Mouse (Mus musculus): Measurements from ENCODE around the gene Nsmf.

Gene Nsmf

GRCm38 (mm10) chr2:25087842-25088241, 33.7 kb downstream of the Nsmf start:
- DNase-seq: no peak

GRCm38 (mm10) chr2:25088636-25089035, 34.5 kb downstream of the Nsmf start:
- DNase-seq: no peak

- no peak for DNase-seq
Measured at GRCm38 (mm10) chr2:25094785-25095108, 40.6 kb downstream of the Nsmf start.

- peak in 1 of 2 experiments; percentile 31 for DNase-seq
Measured at GRCm38 (mm10) chr2:25095109-25095850, 41.1 kb downstream of the Nsmf start, which contains the start of gene Noxa1. Gene Noxa1, minus strand, starts transcription at chr2:25095149.

GRCm38 (mm10) chr2:25098005-25098615, 44.0 kb downstream of the Nsmf start:
- no peak for DNase-seq

- peak; percentile 65 to 73 for DNase-seq
Measured at GRCm38 (mm10) chr2:25098956-25099355, 44.8 kb downstream of the Nsmf start.

GRCm38 (mm10) chr2:25099703-25100102, 45.5 kb downstream of the Nsmf start:
- no peak for DNase-seq

GRCm38 (mm10) chr2:25104122-25104521, 50.0 kb downstream of the Nsmf start:
- no peak for DNase-seq

GRCm38 (mm10) chr2:25106045-25106444, 51.9 kb downstream of the Nsmf start:
- DNase-seq: no peak

- no peak for DNase-seq
Measured at GRCm38 (mm10) chr2:25109487-25109886, 55.3 kb downstream of the Nsmf start.

- peak; percentile 24 to 58 for DNase-seq
Measured at GRCm38 (mm10) chr2:25110505-25111183, 56.5 kb downstream of the Nsmf start.

- DNase-seq: peak in 1 of 2 experiments; percentile 37
Measured at GRCm38 (mm10) chr2:25111184-25111791, 57.1 kb downstream of the Nsmf start.

Data from kidney, postnatal 4 days (tissue).